Mouse (Mus musculus): ENCODE data around the gene Gad1. TPM values are rescaled to one million over a fixed set of nuclear protein-coding genes. Genes with fewer than 3 reads are reported as not detected.
"Not testable (repeated sequence)": the region's sequence is repeated elsewhere in the genome, so short reads cannot be mapped to it uniquely, and the experiment has no call there.

The Gad1 gene
- polyA plus RNA-seq (2014; fragmentation: Nextera tagmentation; extraction: Ambion mirVana): 14.2 and 17.2 TPM in 2 replicates

DNA sequence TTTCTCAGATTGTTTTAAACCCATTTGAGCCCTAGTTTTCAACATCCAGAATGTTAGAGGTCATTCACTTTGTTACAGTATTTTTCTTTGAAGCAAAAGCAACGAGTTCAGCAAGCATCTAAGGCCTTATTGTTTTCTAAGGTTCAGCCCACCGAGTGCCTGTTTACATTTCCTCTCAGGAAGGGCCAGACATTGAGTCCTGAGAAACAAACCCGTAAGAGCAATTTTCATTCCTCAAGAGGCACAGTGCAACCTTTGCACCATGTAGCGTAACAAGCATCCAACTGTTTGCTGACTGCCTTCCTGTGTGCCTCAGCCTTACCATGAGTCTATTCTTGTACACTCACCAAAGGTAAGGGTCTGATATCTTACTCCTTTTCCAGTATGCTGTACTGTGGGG lies at the start of gene Gad1:
Gad1 (plus strand) TSS at position 301 of the 400 bp plus-strand sequence.
- Histone ChIP-seq H3K9me3 (ENCODE audit: control insufficient read depth, low read length) (no peaks in the 10 kb centered on the region), H3K4me1 (replicated peaks; ENCODE audit: control insufficient read depth, insufficient read depth, low read length) (no peaks in the 10 kb centered on the region), H3K9ac (ENCODE audit: low read length) (no peak within 1 kb of the TSS), H3K4me3 (ENCODE audit: low read depth, low read length) (no peak within 1 kb of the TSS), H3K36me3 (ENCODE audit: control insufficient read depth, insufficient read depth, low read length) (no peaks in the 10 kb centered on the region), H3K4me2 (ENCODE audit: low read depth, low read length, severe bottlenecking) (no peak within 1 kb of the TSS), H3K27ac (ENCODE audit: low read depth, low read length) (no peak within 1 kb of the TSS), H3K27me3 (ENCODE audit: control insufficient read depth, insufficient read depth, low read length) (no peaks in the 10 kb centered on the region)
- ATAC-seq (replicated peaks; ENCODE audit: low FRiP score): no peak
- WGBS: 70% methylated on average over 4 of the region's 4 CpGs
- DNase-seq (ENCODE audit: low spot score): no peak

DNA sequence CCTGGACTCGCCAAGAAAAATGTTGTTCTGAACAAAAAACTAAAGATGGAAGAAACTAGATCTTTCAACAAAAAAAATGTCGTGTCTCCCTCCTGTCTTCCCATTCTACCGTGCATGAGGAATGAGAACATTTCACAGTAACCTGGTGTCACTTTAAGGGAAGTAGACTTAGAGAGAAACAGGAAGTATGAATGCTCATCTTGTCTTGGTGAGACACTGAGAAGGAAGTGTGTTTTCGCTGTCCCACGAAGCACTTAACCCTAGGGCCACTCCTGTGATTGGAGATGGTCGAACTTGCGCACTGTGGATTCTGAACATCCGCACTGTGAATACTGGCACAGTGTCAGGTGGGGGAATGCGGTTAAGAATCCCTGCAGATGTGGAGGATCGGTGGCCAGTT lies 49.4 kb upstream of the Gad1 start:
- Histone ChIP-seq H3K4me3 (ENCODE audit: low read depth, low read length) (no peak overlapping the region), H3K36me3 (ENCODE audit: control insufficient read depth, insufficient read depth, low read length) (no peaks in the 10 kb centered on the region), H3K4me1 (replicated peaks; ENCODE audit: control insufficient read depth, insufficient read depth, low read length) (0 out of 2 replicates have a peak, but pooled peaks cover 2% of the 10 kb centered on the region), H3K9me3 (ENCODE audit: control insufficient read depth, low read length) (no peaks in the 10 kb centered on the region), H3K4me2 (ENCODE audit: low read depth, low read length, severe bottlenecking) (no peak overlapping the region), H3K27me3 (ENCODE audit: control insufficient read depth, insufficient read depth, low read length) (0 out of 2 replicates have a peak, but pooled peaks cover 3% of the 10 kb centered on the region), H3K27ac (ENCODE audit: low read depth, low read length) (no peak overlapping the region), H3K9ac (ENCODE audit: low read length) (no peak overlapping the region)
- no peak for DNase-seq (ENCODE audit: low spot score)
- WGBS: 85% methylated on average over 10 of the region's 10 CpGs
- ATAC-seq (replicated peaks; ENCODE audit: low FRiP score): no peak

DNA sequence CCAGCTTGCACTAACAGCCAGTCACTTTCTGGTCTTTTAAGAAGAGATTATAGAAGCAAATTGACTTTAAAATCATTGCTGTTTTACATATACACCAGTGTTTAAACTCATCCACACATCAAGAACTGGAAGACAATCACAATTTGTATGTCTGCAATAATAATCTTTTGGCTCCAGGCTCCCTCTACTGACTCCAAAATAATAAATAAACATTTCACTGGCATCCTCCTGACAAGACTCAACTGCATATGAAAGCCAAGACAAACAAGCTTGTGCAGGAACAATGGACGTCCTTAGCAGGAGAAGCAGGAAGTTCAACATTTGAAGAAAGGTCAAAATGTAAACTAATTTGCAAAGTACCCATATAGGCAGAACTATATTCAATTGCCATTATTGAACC lies 47.6 kb upstream of the Gad1 start:
- WGBS: 50% methylated on average over 1 of the region's 1 CpGs
- H3K9me3 ChIP-seq (ENCODE audit: control insufficient read depth, low read length): no peaks in the 10 kb centered on the region
- H3K4me2 ChIP-seq (ENCODE audit: low read depth, low read length, severe bottlenecking): no peak overlapping the region
- H3K27ac ChIP-seq (ENCODE audit: low read depth, low read length): no peak overlapping the region
- H3K4me1 ChIP-seq (replicated peaks; ENCODE audit: control insufficient read depth, insufficient read depth, low read length): peaks cover 2% of the 10 kb centered on the region; the same call in 1 of the 2 replicates
- no peak overlapping the region for H3K9ac ChIP-seq (ENCODE audit: low read length)
- H3K36me3 ChIP-seq (ENCODE audit: control insufficient read depth, insufficient read depth, low read length): no peaks in the 10 kb centered on the region
- ATAC-seq (replicated peaks; ENCODE audit: low FRiP score) (no peak), DNase-seq (ENCODE audit: low spot score) (no peak)
- H3K4me3 ChIP-seq (ENCODE audit: low read depth, low read length): no peak overlapping the region
- H3K27me3 ChIP-seq (ENCODE audit: control insufficient read depth, insufficient read depth, low read length): peaks cover 3% of the 10 kb centered on the region; the same call in 1 of the 2 replicates

DNA sequence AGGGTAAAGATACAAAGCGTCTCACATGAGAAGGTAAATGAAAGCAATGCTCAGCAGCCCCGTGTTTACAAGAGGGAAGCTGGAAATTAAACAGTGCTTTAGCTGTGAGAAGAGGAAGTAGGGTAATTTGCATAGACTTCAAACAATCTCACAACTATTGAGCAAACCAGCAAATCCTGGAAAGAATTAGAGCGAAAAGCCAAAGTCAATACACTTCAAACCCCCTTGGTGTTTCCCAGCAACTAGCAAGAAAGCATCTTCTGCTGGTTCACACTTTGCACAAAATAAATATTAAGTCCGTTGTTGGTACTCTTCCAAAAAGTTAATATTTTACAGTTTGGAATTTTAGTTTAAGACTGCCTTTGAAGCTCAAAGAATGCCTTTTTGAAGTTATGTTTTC lies 47.0 kb upstream of the Gad1 start:
- 60% methylated on average over 4 of the region's 4 CpGs for WGBS
- Histone ChIP-seq H3K4me1 (replicated peaks; ENCODE audit: control insufficient read depth, insufficient read depth, low read length) (peaks cover 2% of the 10 kb centered on the region; the same call in 1 of the 2 replicates), H3K9me3 (ENCODE audit: control insufficient read depth, low read length) (no peaks in the 10 kb centered on the region), H3K4me3 (ENCODE audit: low read depth, low read length) (no peak overlapping the region), H3K27ac (ENCODE audit: low read depth, low read length) (no peak overlapping the region), H3K4me2 (ENCODE audit: low read depth, low read length, severe bottlenecking) (no peak overlapping the region), H3K9ac (ENCODE audit: low read length) (no peak overlapping the region), H3K27me3 (ENCODE audit: control insufficient read depth, insufficient read depth, low read length) (peaks cover 3% of the 10 kb centered on the region; the same call in 1 of the 2 replicates), H3K36me3 (ENCODE audit: control insufficient read depth, insufficient read depth, low read length) (no peaks in the 10 kb centered on the region)
- ATAC-seq (replicated peaks; ENCODE audit: low FRiP score): no peak
- DNase-seq (ENCODE audit: low spot score): no peak

DNA sequence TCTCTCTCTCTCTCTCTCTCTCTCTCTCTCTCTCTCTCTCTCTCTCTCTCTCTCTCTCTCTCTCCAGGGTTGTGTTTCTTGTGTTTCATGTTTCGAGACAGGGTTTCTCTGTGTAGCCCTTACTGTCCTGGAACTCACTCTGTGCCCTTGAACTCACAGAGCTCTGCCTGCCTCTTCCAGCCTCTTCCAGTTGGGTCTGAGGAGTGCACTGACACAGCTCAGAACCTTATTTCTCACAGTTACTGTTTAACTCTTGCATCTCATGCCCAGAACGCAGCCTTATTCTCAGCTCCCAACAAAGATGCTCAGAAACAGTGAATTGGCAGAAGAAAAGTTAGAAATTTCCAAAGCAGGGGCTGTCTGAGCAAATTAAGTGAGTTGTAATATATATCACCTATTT lies 46.5 kb upstream of the Gad1 start:
- Histone ChIP-seq H3K9ac (ENCODE audit: low read length) (no peak overlapping the region), H3K4me2 (ENCODE audit: low read depth, low read length, severe bottlenecking) (no peak overlapping the region), H3K27ac (ENCODE audit: low read depth, low read length) (no peak overlapping the region), H3K4me1 (replicated peaks; ENCODE audit: control insufficient read depth, insufficient read depth, low read length) (peaks cover 2% of the 10 kb centered on the region; the same call in 1 of the 2 replicates), H3K27me3 (ENCODE audit: control insufficient read depth, insufficient read depth, low read length) (peaks cover 3% of the 10 kb centered on the region; the same call in 1 of the 2 replicates), H3K4me3 (ENCODE audit: low read depth, low read length) (no peak overlapping the region), H3K36me3 (ENCODE audit: control insufficient read depth, insufficient read depth, low read length) (no peaks in the 10 kb centered on the region), H3K9me3 (ENCODE audit: control insufficient read depth, low read length) (no peaks in the 10 kb centered on the region)
- ATAC-seq (replicated peaks; ENCODE audit: low FRiP score) (no peak), DNase-seq (ENCODE audit: low spot score) (no peak)
- WGBS: 71% methylated on average over 2 of the region's 2 CpGs

DNA sequence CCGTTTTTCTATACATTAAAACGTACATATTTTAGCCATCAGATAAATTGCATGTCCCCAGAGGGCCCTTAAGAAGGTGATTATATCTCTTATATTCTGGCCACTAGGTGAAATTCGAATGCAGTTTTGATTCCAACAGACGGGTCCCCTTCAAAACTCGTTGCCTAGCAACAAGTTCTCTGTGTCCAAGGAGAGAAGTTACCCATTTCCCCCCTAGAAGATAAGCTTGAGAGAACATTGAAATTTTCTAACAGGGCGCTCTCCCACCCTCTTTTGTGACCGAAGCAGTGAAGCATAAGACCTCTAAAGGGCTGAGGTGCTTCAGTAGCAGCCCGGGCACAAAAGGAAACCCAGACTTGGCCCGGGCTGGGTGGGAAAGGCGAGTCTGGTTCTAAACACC lies 44.4 kb upstream of the Gad1 start, which contains the start of gene Erich2:
Erich2 (plus strand) TSS at position 324 of the 400 bp plus-strand sequence.
- H3K27ac ChIP-seq (ENCODE audit: low read depth, low read length): no peak within 1 kb of the TSS
- ATAC-seq (replicated peaks; ENCODE audit: low FRiP score): no peak

DNA sequence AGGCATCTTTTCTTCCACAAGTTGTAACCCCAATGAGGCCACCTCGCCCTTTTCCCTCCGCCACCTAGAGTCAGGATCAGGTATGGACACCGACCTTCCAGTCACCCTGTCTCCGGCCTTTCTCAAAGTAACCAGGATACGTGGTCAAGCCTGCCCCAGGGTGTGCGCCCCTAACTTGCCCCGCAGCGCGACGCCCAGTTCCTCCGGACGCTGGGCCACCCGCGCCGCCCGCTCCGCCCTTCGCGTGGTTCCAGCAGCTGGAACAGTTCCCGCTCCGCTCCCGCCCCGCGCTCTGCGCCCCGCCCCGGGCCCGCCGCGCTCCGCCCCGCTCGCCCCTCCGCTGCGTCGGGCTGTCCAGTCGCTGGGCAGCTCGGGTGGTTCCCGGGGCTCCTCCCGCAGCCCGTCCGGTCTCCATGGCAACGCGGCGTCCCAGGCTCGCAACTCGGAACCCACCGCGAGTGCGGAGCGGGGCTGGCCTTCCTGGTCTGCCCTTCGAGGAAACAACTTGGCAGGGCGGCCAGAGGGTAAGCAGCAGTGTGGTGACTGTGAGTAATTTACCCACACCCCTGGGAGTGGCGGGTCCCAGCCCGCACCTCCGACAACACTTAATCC lies 43.7 kb upstream of the Gad1 start:
- Histone ChIP-seq H3K27ac (ENCODE audit: low read depth, low read length) (no peak overlapping the region), H3K27me3 (ENCODE audit: control insufficient read depth, insufficient read depth, low read length) (peaks cover 3% of the 10 kb centered on the region; the same call in 1 of the 2 replicates), H3K4me1 (replicated peaks; ENCODE audit: control insufficient read depth, insufficient read depth, low read length) (peaks cover 2% of the 10 kb centered on the region; the same call in 1 of the 2 replicates), H3K36me3 (ENCODE audit: control insufficient read depth, insufficient read depth, low read length) (no peaks in the 10 kb centered on the region), H3K9me3 (ENCODE audit: control insufficient read depth, low read length) (no peaks in the 10 kb centered on the region), H3K4me2 (ENCODE audit: low read depth, low read length, severe bottlenecking) (peak overlapping the region; percentile 90), H3K4me3 (ENCODE audit: low read depth, low read length) (peak overlapping the region; percentile 46), H3K9ac (ENCODE audit: low read length) (peak overlapping the region; percentile 56)
- DNase-seq (ENCODE audit: low spot score): peak; percentile 93
- peak; percentile 97 for ATAC-seq (replicated peaks; ENCODE audit: low FRiP score)
- under 1% methylated on average over 54 of the region's 56 CpGs for WGBS

More for the DNA sequence above, 44.4 kb upstream of the Gad1 start, which contains the start of gene Erich2:
- Histone ChIP-seq H3K36me3 (ENCODE audit: control insufficient read depth, insufficient read depth, low read length) (no peaks in the 10 kb centered on the region), H3K4me2 (ENCODE audit: low read depth, low read length, severe bottlenecking) (peak within 1 kb of the TSS; percentile 90), H3K4me3 (ENCODE audit: low read depth, low read length) (peak within 1 kb of the TSS; percentile 46), H3K9me3 (ENCODE audit: control insufficient read depth, low read length) (no peaks in the 10 kb centered on the region), H3K4me1 (replicated peaks; ENCODE audit: control insufficient read depth, insufficient read depth, low read length) (peaks cover 2% of the 10 kb centered on the region; the same call in 1 of the 2 replicates), H3K9ac (ENCODE audit: low read length) (peak within 1 kb of the TSS; percentile 56), H3K27me3 (ENCODE audit: control insufficient read depth, insufficient read depth, low read length) (peaks cover 3% of the 10 kb centered on the region; the same call in 1 of the 2 replicates)
- 11% methylated on average over 10 of the region's 10 CpGs for WGBS
- DNase-seq (ENCODE audit: low spot score): no peak

DNA sequence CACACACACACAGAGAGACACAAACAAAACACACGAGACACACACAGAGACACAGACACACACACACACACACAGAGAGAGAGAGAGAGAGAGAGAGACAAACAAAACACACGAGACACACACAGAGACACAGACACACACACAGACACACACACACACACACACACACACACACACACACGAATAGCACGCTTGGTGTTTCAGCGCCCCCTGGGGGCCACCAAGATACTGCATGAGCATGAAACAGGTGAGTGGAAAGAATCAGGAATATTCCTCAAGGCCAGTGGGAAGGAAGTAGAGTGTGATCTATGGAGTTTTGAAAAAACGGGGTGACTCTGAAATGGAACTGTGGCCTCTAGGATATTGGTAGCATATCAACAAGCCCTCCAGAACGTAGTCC lies 14.6 kb upstream of the Gad1 start:
- H3K27me3 ChIP-seq (ENCODE audit: control insufficient read depth, insufficient read depth, low read length); ATAC-seq (replicated peaks; ENCODE audit: low FRiP score); H3K27ac ChIP-seq (ENCODE audit: low read depth, low read length); H3K4me3 ChIP-seq (ENCODE audit: low read depth, low read length); H3K4me1 ChIP-seq (replicated peaks; ENCODE audit: control insufficient read depth, insufficient read depth, low read length); H3K9me3 ChIP-seq (ENCODE audit: control insufficient read depth, low read length); H3K36me3 ChIP-seq (ENCODE audit: control insufficient read depth, insufficient read depth, low read length); H3K9ac ChIP-seq (ENCODE audit: low read length); H3K4me2 ChIP-seq (ENCODE audit: low read depth, low read length, severe bottlenecking): not testable (repeated sequence)
- DNase-seq (ENCODE audit: low spot score): peak; percentile 77
- 41% methylated on average over 7 of the region's 7 CpGs for WGBS

DNA sequence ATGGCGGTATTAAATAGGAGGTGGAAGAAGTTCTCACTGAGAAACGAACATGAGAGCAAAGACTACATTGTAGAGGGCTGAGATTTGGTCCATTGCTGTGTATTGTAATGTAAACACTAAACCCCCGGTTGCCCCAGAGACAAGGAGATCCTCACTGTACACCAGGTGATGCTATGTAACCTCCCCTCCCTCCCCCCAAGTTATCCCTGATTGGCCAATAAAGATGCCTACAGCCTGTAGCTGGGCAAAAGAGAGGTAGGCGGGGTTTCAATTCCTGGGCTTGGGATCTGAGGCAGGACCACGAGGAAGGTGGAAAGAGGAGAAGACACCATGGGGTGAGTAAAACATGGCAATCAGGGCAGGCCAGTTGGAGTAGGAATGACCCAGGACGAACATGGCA lies 2.2 kb upstream of the Gad1 start:
- Histone ChIP-seq H3K4me3 (ENCODE audit: low read depth, low read length) (no peak overlapping the region), H3K4me1 (replicated peaks; ENCODE audit: control insufficient read depth, insufficient read depth, low read length) (no peaks in the 10 kb centered on the region), H3K9me3 (ENCODE audit: control insufficient read depth, low read length) (no peaks in the 10 kb centered on the region), H3K9ac (ENCODE audit: low read length) (no peak overlapping the region), H3K27ac (ENCODE audit: low read depth, low read length) (no peak overlapping the region), H3K27me3 (ENCODE audit: control insufficient read depth, insufficient read depth, low read length) (no peaks in the 10 kb centered on the region), H3K36me3 (ENCODE audit: control insufficient read depth, insufficient read depth, low read length) (no peaks in the 10 kb centered on the region), H3K4me2 (ENCODE audit: low read depth, low read length, severe bottlenecking) (no peak overlapping the region)
- 70% methylated on average over 6 of the region's 6 CpGs for WGBS
- ATAC-seq (replicated peaks; ENCODE audit: low FRiP score): no peak
- DNase-seq (ENCODE audit: low spot score): no peak

All from forebrain, embryonic 11.5 days (tissue).